Mouse (Mus musculus) CH12.LX (cell line): ENCODE results near the gene Celf2.

ENCODE experiments used
- HCFC1 ChIP-seq: IDR thresholded peaks from 2 replicates; pipeline ENCODE4 v1.6.1; 2012; ENCODE audit warnings: low read depth, mild to moderate bottlenecking, inconsistent platforms, low read length, improper control_type of control experiment
- MAX ChIP-seq: IDR thresholded peaks from 2 replicates; pipeline ENCODE4 v1.6.1; 2011; ENCODE audit warnings: low read length, improper control_type of control experiment
- POLR2A ChIP-seq: IDR thresholded peaks from 2 replicates; pipeline ENCODE4 v1.6.1; 2011; ENCODE audit warnings: low read depth, mild to moderate bottlenecking, improper control_type of control experiment, low read length
- RCOR1 ChIP-seq: conservative IDR thresholded peaks from 2 replicates; pipeline ENCODE4 v1.6.1; 2012; ENCODE audit warnings: low read depth, mild to moderate bottlenecking, inconsistent platforms, low read length, improper control_type of control experiment

DNA sequence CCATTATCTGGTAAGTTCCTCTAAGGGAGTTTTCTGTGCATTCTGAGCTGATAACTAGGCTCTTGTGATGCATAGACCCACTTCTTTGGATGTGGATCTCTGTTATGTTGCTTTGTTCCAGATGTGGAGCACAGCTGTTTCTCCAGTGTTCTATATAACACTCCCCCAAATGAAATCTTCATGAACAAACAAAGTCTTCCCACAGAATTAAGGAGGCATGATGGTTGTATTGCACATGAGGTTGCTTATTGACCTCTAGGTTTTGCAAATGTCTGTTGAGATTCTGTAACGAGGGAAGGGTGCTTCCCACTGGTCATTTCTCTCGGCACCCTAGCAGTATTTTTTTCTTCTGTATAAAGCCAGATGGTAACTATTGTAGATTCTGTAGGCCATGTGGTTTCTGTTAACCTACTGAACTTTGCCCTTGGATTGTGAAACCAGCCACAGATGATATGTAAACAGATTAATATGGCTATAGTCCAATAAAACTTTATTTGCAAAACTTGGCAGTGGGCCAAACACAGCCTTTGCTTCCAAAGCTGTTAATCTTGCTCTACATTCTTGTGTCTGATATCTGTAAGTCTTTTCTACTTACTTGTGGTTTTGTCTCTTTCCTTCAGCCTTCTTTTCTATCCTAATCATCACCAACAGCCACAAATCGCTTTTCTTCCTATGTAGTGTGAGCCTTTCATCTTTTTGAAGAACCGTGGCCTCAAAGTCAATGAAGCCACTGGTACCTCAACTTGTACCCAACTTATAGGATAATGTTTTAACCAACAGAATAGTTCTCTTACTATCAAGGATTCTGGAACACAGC lies 263.2 kb downstream of the Celf2 start:
- TF ChIP-seq RCOR1 (no peak), POLR2A (no peak), MAX (no peak), HCFC1 (no peak)
